Mouse (Mus musculus) thymus, adult 18-20 months (tissue): Measurements from ENCODE around the gene Pla2g7.
"Not testable (repeated sequence)": the region's sequence is repeated elsewhere in the genome, so short reads cannot be mapped to it uniquely, and the experiment has no call there.

Experiments used
- DNase-seq, 2 experiments: peaks; one replicate each; pipeline ENCODE4 v3.0.0; 2022; ENCODE audit warnings: mixed read lengths in 2 of 2

Pla2g7 gene

GRCm38 (mm10) chr17:43567992-43568888, at the start of gene Pla2g7:
Gene Pla2g7 (plus strand): TSS chr17:43568098.
- peak in 1 of 2 experiments; percentile 6 for DNase-seq

GRCm38 (mm10) chr17:43518644-43519409, 49.1 kb upstream of the Pla2g7 start:
- peak in 1 of 2 experiments; percentile 3 for DNase-seq

GRCm38 (mm10) chr17:43520166-43520565, 47.7 kb upstream of the Pla2g7 start:
- no peak for DNase-seq

GRCm38 (mm10) chr17:43530507-43530906, 37.4 kb upstream of the Pla2g7 start:
- no peak for DNase-seq

GRCm38 (mm10) chr17:43531192-43531591, 36.7 kb upstream of the Pla2g7 start:
- no peak for DNase-seq

GRCm38 (mm10) chr17:43534362-43535222, 33.3 kb upstream of the Pla2g7 start:
- no peak for DNase-seq

- not testable (repeated sequence) for DNase-seq
Measured at GRCm38 (mm10) chr17:43536841-43537240, 31.1 kb upstream of the Pla2g7 start.

GRCm38 (mm10) chr17:43538767-43539166, 29.1 kb upstream of the Pla2g7 start:
- no peak for DNase-seq

GRCm38 (mm10) chr17:43543539-43543938, 24.4 kb upstream of the Pla2g7 start, which contains the start of gene Ankrd66:
Gene Ankrd66 (minus strand): TSS chr17:43543639.
- DNase-seq = no peak

- no peak for DNase-seq
Measured at GRCm38 (mm10) chr17:43544040-43544439, 23.9 kb upstream of the Pla2g7 start.

- DNase-seq = no peak
Measured at GRCm38 (mm10) chr17:43551122-43551630, 16.7 kb upstream of the Pla2g7 start.

- DNase-seq = no peak
Measured at GRCm38 (mm10) chr17:43554516-43555403, 13.1 kb upstream of the Pla2g7 start.

GRCm38 (mm10) chr17:43557104-43557503, 10.8 kb upstream of the Pla2g7 start:
- DNase-seq = no peak

GRCm38 (mm10) chr17:43557541-43558090, 10.3 kb upstream of the Pla2g7 start:
- DNase-seq = no peak

GRCm38 (mm10) chr17:43558678-43559077, 9.2 kb upstream of the Pla2g7 start:
- DNase-seq = no peak

- no peak for DNase-seq
Measured at GRCm38 (mm10) chr17:43563192-43563987, 4.5 kb upstream of the Pla2g7 start.

- no peak for DNase-seq
Measured at GRCm38 (mm10) chr17:43567593-43567991, 306 bp upstream of the Pla2g7 start.

GRCm38 (mm10) chr17:43569287-43569686, 1.4 kb downstream of the Pla2g7 start:
- DNase-seq = no peak

GRCm38 (mm10) chr17:43573624-43574073, 5.8 kb downstream of the Pla2g7 start:
- DNase-seq = no peak

- no peak for DNase-seq
Measured at GRCm38 (mm10) chr17:43580456-43580855, 12.6 kb downstream of the Pla2g7 start.
